Mouse (Mus musculus): Measurements from ENCODE around the gene Gsg1.
A peak's percentile ranks its signal among the peaks of the same experiment; 100 is the strongest.

The Gsg1 gene

GRCm38 (mm10) chr6:135202668-135203067, 51.5 kb downstream of the Gsg1 start:
- DNase-seq = no peak

- no peak for DNase-seq
Observed at GRCm38 (mm10) chr6:135200122-135200957, 53.8 kb downstream of the Gsg1 start.

- DNase-seq = no peak
Observed at GRCm38 (mm10) chr6:135198726-135199125, 55.4 kb downstream of the Gsg1 start.

GRCm38 (mm10) chr6:135197921-135198532, 56.1 kb downstream of the Gsg1 start, which contains the start of the genes Fam234b and Hebp1:
Gene Fam234b, plus strand, starts transcription at chr6:135197977.
Gene Hebp1, minus strand, starts transcription at chr6:135198022.
- peak; percentile 86 for DNase-seq

- DNase-seq = no peak
Observed at GRCm38 (mm10) chr6:135197446-135197845, 56.7 kb downstream of the Gsg1 start.

DNA sequence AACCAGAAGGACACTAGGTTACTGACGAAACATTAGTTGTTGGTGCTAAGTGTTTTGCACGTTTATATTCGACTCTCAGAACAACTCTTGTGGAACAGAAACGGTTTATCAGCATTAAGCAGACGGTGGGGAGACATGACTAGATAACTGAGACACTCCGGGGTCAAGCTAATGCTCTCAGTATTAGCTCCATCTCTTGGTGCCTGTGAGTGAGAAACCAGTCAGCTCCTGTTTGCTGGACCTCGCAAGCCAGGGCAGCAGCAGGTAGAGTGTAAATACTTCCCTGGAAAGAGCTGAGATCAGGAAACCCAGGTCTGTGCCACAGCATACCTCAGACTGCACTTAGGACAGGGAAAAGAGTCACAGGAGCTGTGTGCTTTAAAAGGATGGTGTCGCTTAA, 57.4 kb downstream of the Gsg1 start:
- no peak for DNase-seq

DNA sequence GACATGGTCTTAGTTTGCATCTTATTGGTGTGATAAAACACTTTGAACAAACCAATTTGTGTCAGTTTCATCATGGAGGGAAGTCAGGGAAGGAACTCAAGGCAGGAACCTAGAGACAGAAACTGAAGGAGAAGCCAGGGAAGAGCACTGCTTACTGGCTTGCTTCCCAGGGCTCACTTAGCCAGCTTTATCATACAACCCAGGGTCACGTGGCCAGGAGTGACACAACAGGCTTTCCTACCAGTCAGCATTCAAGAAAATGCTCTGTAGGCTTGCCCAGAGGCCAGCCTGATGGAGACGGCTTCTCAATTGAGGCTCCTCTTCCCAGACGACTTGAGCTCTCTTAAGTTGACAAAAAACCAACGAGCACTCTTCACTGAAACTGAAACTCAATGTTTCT, 59.2 kb downstream of the Gsg1 start:
- no peak for DNase-seq

GRCm38 (mm10) chr6:135193733-135194132, 60.4 kb downstream of the Gsg1 start:
- no peak for DNase-seq

DNA sequence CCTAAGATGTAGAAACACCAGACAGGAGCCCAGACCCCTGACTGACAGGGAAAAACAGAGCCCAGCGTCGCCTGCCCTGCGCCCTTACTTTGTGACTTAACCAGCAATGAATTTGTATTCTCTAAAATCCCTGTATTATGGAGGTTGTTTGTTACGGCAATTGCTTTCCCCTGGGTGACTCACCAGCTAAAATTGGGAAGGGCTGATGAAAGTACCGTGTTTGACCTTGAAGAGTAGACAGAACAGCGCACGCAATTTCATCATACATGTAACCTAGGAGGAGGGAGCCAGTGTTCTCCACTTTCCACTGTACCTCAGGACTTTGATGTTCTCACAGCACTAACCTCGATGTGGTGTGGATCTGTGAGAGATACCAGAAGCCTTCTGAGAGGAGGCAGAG, 61.2 kb downstream of the Gsg1 start:
- DNase-seq = no peak

DNA sequence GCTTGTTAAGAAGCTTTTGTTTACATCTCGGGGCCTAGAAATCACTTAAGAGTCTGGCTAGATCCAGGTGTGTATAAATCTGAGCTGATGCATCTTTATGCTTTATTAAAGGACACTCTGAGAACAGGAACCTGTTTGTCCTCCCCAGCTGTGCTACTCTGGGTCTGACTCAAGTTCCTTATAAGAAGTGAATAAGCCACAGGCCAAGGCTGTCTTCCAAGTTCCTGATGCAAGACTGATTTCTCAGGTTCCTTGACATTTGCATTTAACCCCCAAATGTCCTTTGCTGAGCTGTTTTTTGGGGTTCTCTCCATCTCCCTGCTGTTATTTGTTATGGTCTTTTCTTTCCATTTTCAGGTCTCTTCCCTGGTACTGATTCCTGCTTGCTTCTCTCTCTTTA, 62.2 kb downstream of the Gsg1 start:
- no peak for DNase-seq

GRCm38 (mm10) chr6:135190122-135190521, 64.0 kb downstream of the Gsg1 start:
- no peak for DNase-seq

GRCm38 (mm10) chr6:135188629-135189028, 65.5 kb downstream of the Gsg1 start:
- no peak for DNase-seq

All from cerebellum, adult 11 months (tissue).